Mouse (Mus musculus) common myeloid progenitor, adult 5-6 weeks (primary cell): ENCODE data around the gene Myo1a. TPM values are rescaled to one million over a fixed set of nuclear protein-coding genes. Genes with fewer than 3 reads are reported as not detected.
A peak's percentile ranks its signal among the peaks of the same experiment; 100 is the strongest.

ENCODE experiments used
- ATAC-seq: replicated peaks from 2 replicates; pipeline ENCODE4 v1.8.0; 2016; ENCODE audit warnings: low read depth, mild to moderate bottlenecking, moderate TSS enrichment, inconsistent platforms; ENCODE audit not compliant: poor library complexity, severe bottlenecking
- total RNA-seq: library from RNA; stranded (forward); fragments of 200-1000, 187-1606 nt; gene quantifications from 2 replicates; pipeline ENCODE4 v1.2.3, GENCODE M21; 2017

Gene Myo1a
- total RNA-seq, 1 experiment from 2014 or later = not detected

DNA sequence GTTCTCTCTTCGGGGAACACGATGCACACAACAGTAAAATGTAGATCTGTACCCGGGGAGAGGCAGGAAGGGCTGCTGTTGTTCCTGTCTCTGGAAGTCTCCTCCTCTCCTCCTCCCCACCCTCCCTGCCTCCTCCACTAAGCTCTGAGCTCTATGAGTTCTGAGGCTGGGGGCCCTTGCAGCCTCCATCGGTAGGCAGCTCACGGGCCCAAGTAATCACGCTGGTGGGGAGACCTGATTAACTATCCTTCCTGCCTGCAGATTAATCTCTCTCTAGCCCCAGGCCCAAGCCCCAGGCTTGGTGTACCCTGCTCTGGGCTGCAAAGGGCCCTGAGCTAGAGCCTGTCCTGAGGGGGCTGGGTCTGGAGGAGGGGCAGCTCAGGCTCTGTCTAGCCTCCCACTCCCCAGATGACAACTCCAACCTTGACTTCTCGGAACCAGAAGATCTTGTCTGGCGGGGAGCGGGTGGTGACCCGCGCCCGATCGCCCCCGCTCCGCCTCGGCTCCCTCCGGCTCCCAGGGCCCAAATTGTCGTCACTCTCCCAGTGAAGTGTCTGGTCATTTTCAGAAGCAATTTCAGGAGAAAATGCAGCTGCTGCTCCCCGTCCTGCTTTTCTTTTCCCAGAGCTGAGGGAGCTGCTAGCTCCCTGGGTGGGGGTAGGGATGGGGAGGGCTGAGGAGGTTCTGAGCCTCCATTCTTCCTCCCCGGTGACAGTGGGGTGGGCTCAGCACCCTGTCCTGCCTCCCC, 16.9 kb downstream of the Myo1a start:
- ATAC-seq = no peak

GRCm38 (mm10) chr10:127724178-127724577, 19.2 kb downstream of the Myo1a start, which contains the start of gene Tac2:
Tac2 (plus strand) TSS chr10:127724478.
- no peak for ATAC-seq

GRCm38 (mm10) chr10:127725136-127725535, 20.2 kb downstream of the Myo1a start:
- no peak; the same call in 1 of the 2 replicates for ATAC-seq

GRCm38 (mm10) chr10:127728437-127728836, 23.5 kb downstream of the Myo1a start:
- ATAC-seq = no peak

DNA sequence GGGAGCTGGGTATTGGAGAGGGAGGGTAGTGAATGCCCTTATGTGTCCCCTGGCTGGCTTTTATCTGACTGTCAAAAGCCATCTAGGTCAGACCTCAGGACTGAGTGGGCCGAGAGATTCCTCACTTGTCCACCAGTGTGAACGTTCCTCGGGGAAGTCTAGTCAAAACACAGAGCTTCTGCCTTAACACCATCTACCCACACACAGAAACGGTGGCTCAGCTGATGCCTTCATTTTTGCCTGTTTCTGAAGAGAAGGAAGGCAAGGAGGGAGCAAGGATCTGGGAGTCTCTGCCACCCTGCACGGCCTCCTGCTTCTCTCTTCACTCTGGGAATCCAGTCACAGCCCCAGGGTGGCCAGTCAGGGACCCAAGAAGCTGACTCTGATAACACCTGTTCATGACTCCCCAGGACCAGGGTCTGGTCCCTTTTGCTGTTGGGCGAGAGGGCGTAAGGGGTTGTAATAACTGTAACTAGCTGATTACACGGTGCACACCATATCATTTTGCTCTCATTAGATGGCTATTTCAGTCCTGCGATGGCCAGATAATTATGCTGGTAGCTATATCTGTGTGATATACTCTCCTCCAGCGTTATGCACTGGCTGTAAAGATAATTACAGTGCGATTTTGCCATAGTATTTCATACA, 25.4 kb downstream of the Myo1a start:
- ATAC-seq = peak; percentile 34

GRCm38 (mm10) chr10:127730933-127731310, 26.0 kb downstream of the Myo1a start:
- ATAC-seq = no peak

DNA sequence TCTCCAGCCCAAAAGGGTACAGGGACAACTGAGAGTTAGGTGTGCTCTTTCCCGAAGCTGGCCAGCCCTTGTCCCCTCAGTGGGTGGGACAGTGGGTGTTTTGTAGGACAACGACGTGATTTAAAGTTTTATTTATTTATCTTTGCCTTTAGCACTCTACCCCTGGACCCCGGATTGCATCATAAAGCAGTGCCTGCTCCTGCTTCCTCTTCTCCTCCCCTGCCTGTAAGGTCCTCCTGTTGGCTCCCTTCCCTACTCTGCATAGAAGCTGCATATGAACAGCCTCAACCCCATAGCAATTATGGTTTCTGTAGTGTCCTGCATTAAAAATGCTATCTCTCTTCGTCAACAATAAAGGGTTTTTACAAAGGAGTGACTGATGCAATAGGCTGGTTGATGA, 26.4 kb downstream of the Myo1a start:
- 0 out of 2 replicates have a peak, but pooled peaks have one; percentile 17 for ATAC-seq

- ATAC-seq = no peak
Observed at GRCm38 (mm10) chr10:127734434-127734833, 29.5 kb downstream of the Myo1a start.

DNA sequence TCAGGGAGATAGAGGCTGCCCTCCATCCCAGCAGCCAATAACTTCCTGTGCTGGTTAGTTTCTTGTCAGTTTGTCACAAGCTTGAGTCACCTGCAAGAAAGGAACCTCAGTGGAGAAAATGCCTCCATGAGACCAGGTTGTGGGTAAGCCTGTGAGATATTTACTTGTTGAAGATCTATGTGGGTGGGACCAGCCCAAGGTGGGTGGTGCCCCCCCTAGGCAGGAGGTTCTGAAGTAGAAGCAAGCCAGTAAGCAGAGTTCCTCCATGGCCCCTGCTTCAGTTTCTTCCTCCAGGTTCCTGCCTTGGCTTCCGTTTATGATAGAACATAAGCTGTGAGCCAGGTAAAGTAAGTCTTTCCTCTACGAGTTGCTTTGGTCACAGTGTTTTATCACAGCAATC, 31.3 kb downstream of the Myo1a start:
- ATAC-seq = no peak

GRCm38 (mm10) chr10:127736916-127737315, 31.9 kb downstream of the Myo1a start:
- peak; percentile 55 for ATAC-seq

GRCm38 (mm10) chr10:127737552-127737951, 32.6 kb downstream of the Myo1a start:
- no peak for ATAC-seq

DNA sequence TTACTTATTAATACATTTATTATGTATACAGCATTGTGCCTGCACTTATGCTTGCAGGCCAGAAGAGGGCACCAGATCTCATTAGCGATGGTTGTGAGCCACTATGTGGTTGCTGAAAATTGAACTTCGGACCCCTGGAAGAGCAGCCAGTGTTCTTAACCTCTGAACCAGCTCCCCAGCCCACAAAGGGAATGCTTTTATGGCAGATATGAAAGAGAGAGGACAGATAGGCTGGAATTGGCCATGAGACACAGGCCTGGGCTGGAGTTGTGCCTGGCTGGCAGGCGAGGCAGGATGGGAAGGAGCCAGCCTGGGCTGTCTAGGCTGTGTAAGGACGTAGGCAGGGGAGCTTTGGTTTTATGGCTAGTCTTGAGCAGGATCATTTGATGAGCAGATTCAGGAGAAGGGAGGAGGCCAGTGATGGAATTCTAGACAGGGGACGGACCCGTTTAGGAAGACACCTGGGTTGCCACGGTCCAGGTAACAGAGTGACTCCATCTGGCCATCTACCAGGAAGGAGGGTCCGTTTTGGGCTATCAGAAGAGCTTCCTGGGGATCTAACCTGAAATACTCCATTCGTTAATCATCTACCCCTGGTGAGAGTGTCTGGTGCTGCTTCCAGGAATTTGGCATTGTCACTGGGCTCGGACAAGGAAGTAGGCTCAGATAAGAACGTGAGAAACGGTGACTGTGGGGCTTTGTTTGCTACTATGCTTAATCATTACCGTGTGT, 33.3 kb downstream of the Myo1a start:
- ATAC-seq = no peak

DNA sequence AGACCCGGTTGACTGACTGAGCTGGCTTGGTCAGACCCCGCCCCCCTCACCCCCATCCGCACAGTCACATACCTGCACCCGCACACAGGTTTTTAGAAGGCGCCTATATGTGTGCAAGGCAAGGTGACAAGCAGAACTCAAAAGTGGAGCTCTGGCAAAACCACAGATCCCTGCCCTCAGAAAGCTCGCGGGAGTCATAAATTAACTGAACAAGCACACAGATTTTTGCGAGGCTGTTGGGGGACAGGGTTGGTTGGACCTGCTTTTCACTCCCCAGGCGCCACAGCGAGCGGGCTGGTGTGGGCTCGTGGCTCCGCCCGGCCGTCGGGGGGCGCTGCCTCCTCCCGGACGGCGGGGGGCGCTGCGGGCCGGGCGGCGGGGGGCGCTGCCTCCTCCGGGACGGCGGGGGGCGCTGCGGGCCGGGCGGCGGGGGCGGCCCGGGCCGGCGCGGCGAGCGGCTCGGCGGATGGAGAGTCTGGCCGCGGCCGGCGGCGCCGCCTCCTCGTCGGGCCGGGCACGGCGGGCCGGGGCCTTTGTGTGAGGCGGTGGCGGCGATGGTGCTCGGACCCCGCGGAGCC, 34.2 kb downstream of the Myo1a start, which contains the start of gene Zbtb39:
Gene Zbtb39 (plus strand): TSS at position 456 of the 578 bp plus-strand sequence.
- ATAC-seq = peak; percentile 53

DNA sequence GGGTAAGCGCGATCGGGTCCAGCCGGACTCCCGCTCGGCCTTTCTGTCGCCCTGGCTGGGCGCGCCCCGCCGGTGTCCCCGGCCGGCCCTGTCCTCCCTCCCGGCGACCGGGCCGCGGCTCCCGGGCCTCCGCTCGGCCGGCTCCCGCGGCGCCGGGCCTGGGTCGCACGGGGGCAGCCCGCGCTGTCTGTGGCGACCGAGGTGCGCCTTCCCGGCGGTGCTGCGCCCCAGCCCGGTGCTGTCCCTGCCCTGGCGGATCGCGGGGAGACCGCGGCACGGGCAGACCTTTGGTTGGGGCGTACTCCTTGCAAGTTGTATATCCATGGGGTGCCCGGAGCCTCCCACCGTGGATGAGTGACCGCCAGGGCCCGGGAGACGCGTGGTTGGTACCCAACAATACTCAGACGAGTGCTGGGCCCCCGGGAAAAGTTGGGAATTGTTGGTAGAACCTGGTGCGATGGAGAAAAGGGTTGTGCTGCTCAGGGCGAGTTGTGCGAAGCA, 34.7 kb downstream of the Myo1a start:
- ATAC-seq = no peak

- ATAC-seq = peak; percentile 54
Observed at GRCm38 (mm10) chr10:127744661-127745060, 39.7 kb downstream of the Myo1a start.

DNA sequence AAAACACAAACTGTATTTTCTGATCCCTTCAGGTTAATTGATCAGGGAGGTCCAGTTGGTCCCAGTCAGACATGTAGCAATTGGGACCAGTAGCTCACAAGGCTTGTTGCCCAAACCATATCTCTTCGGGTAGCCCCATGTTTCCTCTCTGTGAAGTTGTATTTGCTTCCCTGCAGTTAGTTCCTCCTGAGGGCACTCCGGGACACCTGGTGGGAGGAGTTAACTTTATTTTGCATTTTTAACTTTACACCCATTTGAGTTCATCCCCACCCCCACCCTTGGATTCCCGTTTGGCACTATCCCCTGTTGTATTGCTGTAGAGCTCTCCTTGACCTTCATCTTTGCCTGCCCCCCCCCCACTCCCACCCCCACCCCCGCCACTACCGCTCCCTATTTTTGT, 40.9 kb downstream of the Myo1a start:
- ATAC-seq = no peak

DNA sequence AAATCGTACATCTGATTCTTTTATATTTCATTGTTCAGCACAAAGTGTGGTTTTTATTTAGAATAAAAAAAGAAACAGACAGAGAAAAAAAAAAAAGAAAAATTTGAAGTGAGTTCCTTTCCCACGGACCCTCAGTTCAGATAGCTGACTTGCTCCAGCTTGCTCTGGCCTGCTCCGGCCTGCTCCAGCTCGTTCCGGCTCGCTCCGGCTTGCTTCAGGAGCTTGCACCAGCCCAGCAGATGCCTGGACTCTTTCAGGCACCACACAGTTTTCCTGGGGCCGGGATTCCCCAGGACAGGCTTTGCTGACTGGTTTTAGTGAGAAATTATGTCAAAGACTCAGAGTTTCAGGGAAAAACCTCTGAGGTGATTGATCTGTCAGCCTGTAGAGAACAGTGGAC, 42.3 kb downstream of the Myo1a start:
- no peak for ATAC-seq

DNA sequence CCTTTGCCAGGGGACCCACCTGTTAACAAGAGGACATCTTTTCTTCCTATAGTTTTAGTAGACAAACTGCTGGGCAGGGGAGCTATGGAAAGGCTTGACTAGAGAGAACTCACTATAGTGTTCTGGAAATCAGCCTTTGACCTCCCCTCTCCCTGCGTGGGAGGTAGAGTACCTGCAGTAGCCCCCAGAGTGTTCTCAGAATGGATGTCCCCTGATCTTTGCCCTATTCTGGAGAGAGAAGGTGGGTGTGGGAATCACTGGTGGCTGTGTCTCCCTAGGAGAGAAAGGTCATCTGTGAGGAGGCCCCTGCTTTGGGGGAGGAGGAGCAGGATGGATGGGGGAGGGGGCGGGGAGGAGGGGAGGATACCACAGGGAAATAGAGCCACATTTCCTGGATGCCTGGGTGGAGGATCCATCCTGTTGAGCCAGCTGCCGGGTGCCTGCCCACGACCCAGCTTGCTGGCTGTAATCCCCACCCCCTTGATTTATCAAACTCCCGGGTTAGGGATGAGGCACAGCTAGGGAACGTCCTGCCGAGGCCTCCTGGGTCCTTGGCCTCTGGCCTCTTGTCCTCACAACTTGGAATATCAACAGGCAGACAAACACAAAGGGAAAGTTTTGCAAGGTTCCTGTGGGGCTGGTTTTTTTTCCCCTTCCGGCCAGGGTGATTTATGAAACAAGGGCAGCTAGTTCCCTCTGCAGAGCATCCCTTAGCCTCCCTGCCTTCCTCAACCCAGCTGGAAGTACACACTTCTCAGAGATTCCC, 44.1 kb downstream of the Myo1a start:
- ATAC-seq = no peak

DNA sequence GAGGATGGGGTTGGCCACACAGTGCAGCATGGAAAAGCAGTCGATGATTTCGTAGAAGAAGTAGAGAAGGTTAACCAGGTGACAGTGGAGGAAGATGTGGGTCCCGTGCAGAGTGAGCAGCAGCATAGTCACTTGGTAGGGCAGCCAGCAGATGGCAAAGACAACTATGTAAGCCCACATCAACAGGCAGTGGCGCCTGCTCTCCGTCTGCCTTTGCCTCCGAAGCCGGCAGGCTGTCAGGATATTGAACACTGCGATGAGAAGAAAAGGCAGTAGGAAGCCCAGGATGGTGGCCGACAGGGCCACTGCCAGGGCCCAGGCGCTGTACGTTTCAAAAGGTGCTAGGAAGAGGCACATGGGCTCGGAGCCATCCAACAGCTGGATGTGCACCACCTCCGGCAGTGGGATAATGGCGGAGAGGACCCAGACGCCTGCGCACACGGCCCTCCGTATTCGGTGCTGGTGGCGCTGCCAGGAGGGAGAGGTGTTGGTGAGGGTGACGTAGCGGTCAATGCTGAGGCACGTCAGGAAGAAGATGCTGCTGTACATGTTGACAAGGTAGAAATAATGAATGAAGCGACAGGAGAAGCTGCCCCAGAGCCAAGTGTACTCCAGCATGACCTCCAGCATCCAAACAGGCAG, 45.3 kb downstream of the Myo1a start:
- ATAC-seq = no peak
